Mouse (Mus musculus) hindbrain, embryonic 14.5 days (tissue): Measurements from ENCODE around the gene Gm12258. TPM values are rescaled to one million over a fixed set of nuclear protein-coding genes. Genes with fewer than 3 reads are reported as not detected.
A peak's percentile ranks its signal among the peaks of the same experiment; 100 is the strongest.
"Not testable (repeated sequence)": the region's sequence is repeated elsewhere in the genome, so short reads cannot be mapped to it uniquely, and the experiment has no call there.

Source experiments
- ATAC-seq: fragments of 200-750 bp; cut with Nextera tagmentation; 2 replicates; pipeline ENCODE4 v1.8.0; 2017; ENCODE audit warnings: moderate number of reproducible peaks, mild to moderate bottlenecking, moderate TSS enrichment, moderate library complexity; ENCODE audit not compliant: low FRiP score
- DNase-seq: peaks from one replicate; pipeline ENCODE4 v3.0.0-alpha.2; 2015; ENCODE audit warnings: low spot score
- H3K27ac ChIP-seq: fragments of 300-500 bp; sonication (generic); 2 replicates; pipeline ENCODE4 v1.5.1; 2014; ENCODE audit warnings: mild to moderate bottlenecking, moderate library complexity
- H3K27me3 ChIP-seq: fragments of 300-500 bp; sonication (generic); 2 replicates; pipeline ENCODE4 v1.6.1; 2014; ENCODE audit warnings: mild to moderate bottlenecking, low read length, mixed read lengths; ENCODE audit not compliant: control insufficient read depth, insufficient read depth
- H3K36me3 ChIP-seq: fragments of 300-500 bp; sonication (generic); replicated peaks from 2 replicates; pipeline ENCODE4 v1.6.1; 2014; ENCODE audit not compliant: control insufficient read depth, insufficient read depth
- H3K4me1 ChIP-seq: fragments of 300-500 bp; sonication (generic); replicated peaks from 2 replicates; pipeline ENCODE4 v1.6.1; 2014; ENCODE audit warnings: antibody characterized with exemption, low read length, mixed read lengths; ENCODE audit not compliant: control insufficient read depth, insufficient read depth
- H3K4me2 ChIP-seq: fragments of 300-500 bp; sonication (generic); replicated peaks from 2 replicates; pipeline ENCODE4 v1.6.1; 2014; ENCODE audit warnings: mild to moderate bottlenecking, moderate library complexity
- H3K4me3 ChIP-seq: fragments of 300-500 bp; sonication (generic); replicated peaks from 2 replicates; pipeline ENCODE4 v1.5.1; 2014; ENCODE audit warnings: mild to moderate bottlenecking, low read length
- H3K9ac ChIP-seq: fragments of 300-500 bp; sonication (generic); 2 replicates; pipeline ENCODE4 v1.6.1; 2014
- H3K9me3 ChIP-seq: fragments of 300-500 bp; sonication (generic); 2 replicates; pipeline ENCODE4 v1.6.1; 2016; ENCODE audit warnings: low read length; ENCODE audit not compliant: control insufficient read depth
- WGBS: fragments of 180-500 bp; shearing (Covaris S2); extraction: QIAGEN DNeasy Blood & Tissue Kit; methylation state at CpG from one replicate; pipeline ENCODE4 v1.1.7; 2014; 5-methylcytosine and 5-hydroxymethylcytosine counted together
- polyA plus RNA-seq: library from polyadenylated mRNA; unstranded; fragments of >200 nt; fragmentation: Nextera tagmentation; extraction: Ambion mirVana; gene quantifications from 2 replicates; pipeline ENCODE4 v1.2.1, GENCODE M21; 2014

Gene Gm12258
- 24.2 and 25.7 TPM in 2 replicates for polyA plus RNA-seq

DNA sequence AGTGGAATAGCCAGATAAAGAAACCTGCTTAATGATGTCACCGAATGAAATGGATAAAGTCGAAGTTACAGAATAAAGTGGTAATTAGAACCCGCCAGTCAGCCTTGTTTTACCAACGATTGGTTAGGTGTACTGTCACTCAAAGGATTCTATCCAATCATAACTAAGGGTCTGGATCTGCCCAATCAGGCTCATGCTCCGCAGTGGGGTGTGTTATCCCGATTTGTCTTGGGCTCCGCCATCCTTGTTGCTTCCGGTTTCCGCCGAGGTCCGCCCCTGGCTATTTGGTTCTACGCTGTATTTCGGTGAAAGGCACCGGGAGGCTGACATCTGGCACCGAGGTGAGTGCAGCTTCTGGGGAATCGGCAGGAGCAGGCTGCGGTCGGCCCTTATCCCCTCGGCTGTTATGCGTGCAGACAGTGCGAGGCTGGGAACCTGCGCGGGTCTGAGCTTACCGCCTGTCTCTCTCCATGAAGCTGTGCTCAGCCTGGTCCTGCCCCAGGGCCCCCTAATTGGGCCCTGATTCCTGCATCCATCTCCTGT lies at the start of gene Gm12258:
TSS of gene Gm12258 (plus strand) at position 240 of the 543 bp plus-strand sequence.
- H3K27me3 ChIP-seq, result no peaks in the 10 kb centered on the region
- 2% methylated on average over 24 of the region's 24 CpGs for WGBS

GRCm38 (mm10) chr11:58799747-58800146 lies 47.2 kb upstream of the Gm12258 start:
- Histone ChIP-seq H3K4me2 (no peak overlapping the region), H3K36me3 (no peaks in the 10 kb centered on the region), H3K27me3 (no peaks in the 10 kb centered on the region), H3K9ac (no peak overlapping the region), H3K27ac (no peak overlapping the region), H3K4me3 (no peak overlapping the region), H3K4me1 (peaks cover 10% of the 10 kb centered on the region), H3K9me3 (no peaks in the 10 kb centered on the region)
- no peak for DNase-seq
- no peak for ATAC-seq
- 85% methylated on average over 5 of the region's 5 CpGs for WGBS

More for the DNA sequence above, at the start of gene Gm12258:
- peaks cover 13% of the 10 kb centered on the region for H3K4me1 ChIP-seq
- H3K4me2 ChIP-seq, result peak within 1 kb of the TSS; percentile 82
- H3K9me3 ChIP-seq, result no peaks in the 10 kb centered on the region
- H3K4me3 ChIP-seq, result peak within 1 kb of the TSS; percentile 78
- H3K9ac ChIP-seq, result peak within 1 kb of the TSS; percentile 88
- H3K36me3 ChIP-seq, result peaks cover 27% of the 10 kb centered on the region
- ATAC-seq (peak; percentile 100), DNase-seq (peak; percentile 99)
- H3K27ac ChIP-seq, result peak within 1 kb of the TSS; percentile 91

GRCm38 (mm10) chr11:58801558-58802228 lies 45.3 kb upstream of the Gm12258 start, which contains the start of gene Fam183b:
TSS of gene Fam183b (minus strand) at chr11:58801960.
- H3K9ac ChIP-seq, result 0 out of 2 replicates have a peak within 1 kb of the TSS, but pooled peaks have one; percentile 20

DNA sequence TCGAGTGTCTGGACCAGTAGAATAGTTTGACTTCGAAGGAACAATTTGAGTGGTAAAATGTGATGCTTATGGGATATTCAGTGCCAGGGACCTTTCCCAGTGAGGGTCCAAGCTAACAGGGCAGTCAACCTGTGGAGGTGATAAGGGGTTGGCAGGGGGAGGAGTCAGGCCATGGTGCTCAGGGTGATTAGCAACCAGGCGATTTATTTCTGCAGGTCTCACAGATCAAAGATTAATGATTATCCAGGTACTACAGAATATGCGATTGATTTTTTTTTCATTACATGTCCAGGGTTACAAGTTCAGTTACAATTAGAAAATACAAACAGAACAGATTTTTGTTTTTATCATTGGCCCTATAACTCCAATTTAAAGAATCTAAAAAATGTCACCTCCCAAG lies 43.1 kb upstream of the Gm12258 start:
- no peaks in the 10 kb centered on the region for H3K9me3 ChIP-seq
- H3K36me3 ChIP-seq, result no peaks in the 10 kb centered on the region
- no peak overlapping the region for H3K9ac ChIP-seq
- no peaks in the 10 kb centered on the region for H3K27me3 ChIP-seq
- H3K4me3 ChIP-seq, result no peak overlapping the region
- DNase-seq, result no peak
- no peak for ATAC-seq
- no peak overlapping the region for H3K27ac ChIP-seq
- H3K4me2 ChIP-seq, result no peak overlapping the region
- H3K4me1 ChIP-seq, result peaks cover 10% of the 10 kb centered on the region
- WGBS, result 81% methylated on average over 4 of the region's 4 CpGs

More at GRCm38 (mm10) chr11:58801558-58802228, 45.3 kb upstream of the Gm12258 start, which contains the start of gene Fam183b:
- H3K36me3 ChIP-seq, result no peaks in the 10 kb centered on the region
- no peak within 1 kb of the TSS for H3K27ac ChIP-seq
- H3K4me1 ChIP-seq, result peaks cover 10% of the 10 kb centered on the region
- no peaks in the 10 kb centered on the region for H3K9me3 ChIP-seq
- H3K4me2 ChIP-seq, result peak within 1 kb of the TSS; percentile 35
- ATAC-seq (peak; percentile 31; the same call in 1 of the 2 replicates), DNase-seq (no peak)
- no peak within 1 kb of the TSS for H3K4me3 ChIP-seq
- H3K27me3 ChIP-seq, result no peaks in the 10 kb centered on the region
- 24% methylated on average over 14 of the region's 14 CpGs for WGBS

DNA sequence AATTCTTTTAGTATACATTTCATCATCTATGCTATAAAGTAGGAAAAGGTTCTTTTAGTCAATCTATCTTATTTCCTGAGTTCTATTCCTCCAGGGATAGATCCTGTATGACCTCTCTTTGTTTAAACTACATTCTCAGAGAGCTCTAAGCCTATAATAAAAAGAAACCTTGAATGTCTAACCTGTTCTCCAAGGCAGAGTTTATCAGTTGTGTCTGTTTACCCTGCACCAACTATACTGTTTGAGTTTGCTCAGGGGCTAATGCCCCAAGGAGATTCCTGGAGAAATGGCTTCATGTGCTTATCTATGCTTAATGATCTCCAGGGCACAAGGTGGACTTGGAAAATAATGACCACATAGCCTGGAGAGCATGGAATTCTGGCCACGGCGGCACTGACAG lies 42.6 kb upstream of the Gm12258 start:
- Histone ChIP-seq H3K4me2 (no peak overlapping the region), H3K27ac (no peak overlapping the region)
- WGBS, result 69% methylated on average over 2 of the region's 2 CpGs

GRCm38 (mm10) chr11:58812001-58812400 lies 35.0 kb upstream of the Gm12258 start:
- H3K4me2 ChIP-seq, result no peak overlapping the region
- no peak overlapping the region for H3K9ac ChIP-seq
- no peaks in the 10 kb centered on the region for H3K27me3 ChIP-seq
- WGBS, result 3% methylated on average over 1 of the region's 1 CpGs
- no peak for ATAC-seq
- DNase-seq, result no peak
- H3K4me1 ChIP-seq, result no peaks in the 10 kb centered on the region
- H3K36me3 ChIP-seq, result no peaks in the 10 kb centered on the region
- no peak overlapping the region for H3K4me3 ChIP-seq
- no peaks in the 10 kb centered on the region for H3K9me3 ChIP-seq
- no peak overlapping the region for H3K27ac ChIP-seq

More for the DNA sequence above, 42.6 kb upstream of the Gm12258 start:
- H3K4me3 ChIP-seq, result no peak overlapping the region
- H3K9ac ChIP-seq, result no peak overlapping the region
- peaks cover 10% of the 10 kb centered on the region for H3K4me1 ChIP-seq
- no peak for DNase-seq
- ATAC-seq, result no peak
- H3K9me3 ChIP-seq, result no peaks in the 10 kb centered on the region
- H3K27me3 ChIP-seq, result no peaks in the 10 kb centered on the region
- H3K36me3 ChIP-seq, result no peaks in the 10 kb centered on the region

- H3K9ac ChIP-seq, H3K4me3 ChIP-seq, H3K4me2 ChIP-seq, H3K9me3 ChIP-seq, DNase-seq, H3K4me1 ChIP-seq, H3K27ac ChIP-seq, H3K36me3 ChIP-seq, H3K27me3 ChIP-seq, ATAC-seq: not testable (repeated sequence)
- 54% methylated on average over 1 of the region's 1 CpGs for WGBS
Measured at GRCm38 (mm10) chr11:58814700-58815099, 32.3 kb upstream of the Gm12258 start, which contains the start of gene Olfr313. TSS of gene Olfr313 (plus strand) at chr11:58815000.

GRCm38 (mm10) chr11:58815676-58816075 lies 31.3 kb upstream of the Gm12258 start:
- no peak overlapping the region for H3K9ac ChIP-seq
- H3K36me3 ChIP-seq, result no peaks in the 10 kb centered on the region
- no peak overlapping the region for H3K27ac ChIP-seq
- no peak for DNase-seq
- no peaks in the 10 kb centered on the region for H3K4me1 ChIP-seq
- WGBS, result 78% methylated on average over 1 of the region's 1 CpGs
- H3K9me3 ChIP-seq, result no peaks in the 10 kb centered on the region
- no peak for ATAC-seq
- H3K27me3 ChIP-seq, result no peaks in the 10 kb centered on the region
- H3K4me3 ChIP-seq, result no peak overlapping the region
- H3K4me2 ChIP-seq, result no peak overlapping the region

DNA sequence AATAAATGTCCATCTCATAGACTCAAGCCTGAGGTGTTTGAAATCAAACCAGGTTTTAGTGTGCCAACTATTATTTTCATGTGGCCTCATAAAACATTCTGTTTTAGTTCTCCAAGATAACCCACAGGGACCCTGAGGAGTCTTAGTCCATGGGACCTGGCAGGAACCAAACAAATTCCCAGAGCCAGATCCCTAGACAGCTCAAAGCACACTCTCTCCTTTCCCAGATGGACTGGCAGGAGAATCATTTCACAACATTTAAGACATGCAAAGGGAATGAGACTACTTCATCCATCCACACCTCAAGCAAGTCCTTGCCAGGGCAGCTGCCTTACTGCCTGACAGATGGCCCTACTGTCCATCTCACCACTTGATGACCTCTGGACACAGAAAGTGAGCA lies 18.0 kb upstream of the Gm12258 start, which contains the start of gene Olfr312:
TSS of gene Olfr312 (plus strand) at position 301 of the 400 bp plus-strand sequence.
- not testable (repeated sequence) for H3K27ac ChIP-seq, H3K36me3 ChIP-seq, H3K9me3 ChIP-seq, ATAC-seq, H3K27me3 ChIP-seq, DNase-seq, H3K4me1 ChIP-seq, H3K9ac ChIP-seq, H3K4me3 ChIP-seq, H3K4me2 ChIP-seq
